Mouse (Mus musculus): ENCODE measurements around the gene Gcnt2. TPM values are rescaled to one million over a fixed set of nuclear protein-coding genes. Genes with fewer than 3 reads are reported as not detected.
"Not testable (repeated sequence)": the region's sequence is repeated elsewhere in the genome, so short reads cannot be mapped to it uniquely, and the experiment has no call there.

Gcnt2 gene
- polyA plus RNA-seq, 1 experiment from 2014 or later, result 7.3 TPM

- no peaks in the 10 kb centered on the region for H3K27me3 ChIP-seq (ENCODE audit: insufficient read depth, low read length)
- DNase-seq (ENCODE audit: low spot score) (no peak), ATAC-seq (replicated peaks; ENCODE audit: low FRiP score, low read depth) (no peak)
- H3K27ac ChIP-seq, result no peak overlapping the region
- no peak overlapping the region for H3K9ac ChIP-seq (ENCODE audit: low read depth, low read length)
- H3K4me2 ChIP-seq (ENCODE audit: low read length), result no peak overlapping the region
- no peak for TF ChIP-seq CTCF (IDR thresholded peaks at IDR 0.05; ENCODE audit: low read depth)
- H3K9me3 ChIP-seq (replicated peaks; ENCODE audit: low read length), result no peaks in the 10 kb centered on the region
- WGBS, result 67% methylated on average over 5 of the region's 5 CpGs
- H3K4me3 ChIP-seq (replicated peaks; ENCODE audit: low read depth, low read length), result no peak overlapping the region
- peaks cover 18% of the 10 kb centered on the region for H3K4me1 ChIP-seq (replicated peaks; ENCODE audit: insufficient read depth, low read length)
- H3K36me3 ChIP-seq (ENCODE audit: insufficient read depth, low read length), result no peaks in the 10 kb centered on the region
Measured at GRCm38 (mm10) chr13:40890595-40890994, 31.0 kb downstream of the Gcnt2 start.

DNA sequence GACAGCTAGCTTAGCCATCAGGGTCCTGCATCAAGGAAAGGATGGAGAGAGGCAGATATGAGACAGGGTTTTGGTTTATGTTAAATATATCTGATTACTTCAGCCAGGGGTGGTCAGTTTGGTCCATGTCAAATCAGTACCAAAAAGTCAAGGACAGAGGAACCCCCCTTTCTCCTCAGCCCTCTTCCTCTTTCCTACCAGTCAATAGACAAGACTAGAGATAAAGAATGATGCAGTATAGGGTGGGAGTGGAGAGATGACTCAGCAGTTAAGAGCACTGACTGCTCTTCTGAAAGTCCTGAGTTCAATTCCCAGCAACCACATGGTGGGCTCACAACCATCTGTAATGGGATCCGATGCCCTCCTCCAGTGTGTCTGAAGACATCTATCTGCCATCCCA, 31.8 kb downstream of the Gcnt2 start:
- not testable (repeated sequence) for H3K27me3 ChIP-seq (ENCODE audit: insufficient read depth, low read length); DNase-seq (ENCODE audit: low spot score); H3K9ac ChIP-seq (ENCODE audit: low read depth, low read length); H3K36me3 ChIP-seq (ENCODE audit: insufficient read depth, low read length); H3K27ac ChIP-seq; ATAC-seq (replicated peaks; ENCODE audit: low FRiP score, low read depth); H3K4me3 ChIP-seq (replicated peaks; ENCODE audit: low read depth, low read length); H3K4me2 ChIP-seq (ENCODE audit: low read length); H3K9me3 ChIP-seq (replicated peaks; ENCODE audit: low read length)
- 100% methylated on average over 1 of the region's 1 CpGs for WGBS
- H3K4me1 ChIP-seq (replicated peaks; ENCODE audit: insufficient read depth, low read length), result peaks cover 12% of the 10 kb centered on the region

- H3K27me3 ChIP-seq (ENCODE audit: insufficient read depth, low read length), result no peaks in the 10 kb centered on the region
- no peak overlapping the region for H3K9ac ChIP-seq (ENCODE audit: low read depth, low read length)
- ATAC-seq (replicated peaks; ENCODE audit: low FRiP score, low read depth) (no peak), DNase-seq (ENCODE audit: low spot score) (no peak)
- H3K9me3 ChIP-seq (replicated peaks; ENCODE audit: low read length), result no peaks in the 10 kb centered on the region
- peaks cover 8% of the 10 kb centered on the region; the same call in 1 of the 2 replicates for H3K4me1 ChIP-seq (replicated peaks; ENCODE audit: insufficient read depth, low read length)
- H3K4me2 ChIP-seq (ENCODE audit: low read length), result no peak overlapping the region
- H3K27ac ChIP-seq, result no peak overlapping the region
- 73% methylated on average over 7 of the region's 7 CpGs for WGBS
- no peak overlapping the region for H3K4me3 ChIP-seq (replicated peaks; ENCODE audit: low read depth, low read length)
- no peaks in the 10 kb centered on the region for H3K36me3 ChIP-seq (ENCODE audit: insufficient read depth, low read length)
- TF ChIP-seq CTCF (IDR thresholded peaks at IDR 0.05; ENCODE audit: low read depth), result no peak
Measured at GRCm38 (mm10) chr13:40892043-40892442, 32.5 kb downstream of the Gcnt2 start.

DNA sequence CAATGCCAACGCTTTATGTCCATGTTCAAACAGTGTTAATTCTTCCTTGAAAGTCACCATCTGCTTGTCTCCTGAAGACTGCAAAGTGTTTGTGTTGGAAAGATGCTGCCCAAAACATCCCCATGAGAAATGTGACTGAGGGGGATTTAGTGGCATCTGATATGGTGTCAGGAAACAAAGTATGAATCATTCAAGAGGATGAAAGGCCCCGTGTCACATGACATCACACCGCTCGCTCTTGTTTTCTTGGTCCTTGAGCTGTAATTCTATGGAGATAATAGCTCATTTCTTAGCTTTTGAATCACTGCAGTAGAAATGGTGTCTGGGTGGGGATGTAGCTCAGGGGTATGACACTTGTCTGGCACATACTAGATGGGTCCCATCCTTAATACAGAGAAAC, 33.0 kb downstream of the Gcnt2 start:
- Histone ChIP-seq H3K9ac (ENCODE audit: low read depth, low read length) (no peak overlapping the region), H3K9me3 (replicated peaks; ENCODE audit: low read length) (no peaks in the 10 kb centered on the region), H3K27ac (no peak overlapping the region), H3K27me3 (ENCODE audit: insufficient read depth, low read length) (no peaks in the 10 kb centered on the region), H3K4me1 (replicated peaks; ENCODE audit: insufficient read depth, low read length) (peaks cover 8% of the 10 kb centered on the region; the same call in 1 of the 2 replicates), H3K4me3 (replicated peaks; ENCODE audit: low read depth, low read length) (no peak overlapping the region), H3K36me3 (ENCODE audit: insufficient read depth, low read length) (no peaks in the 10 kb centered on the region), H3K4me2 (ENCODE audit: low read length) (no peak overlapping the region)
- DNase-seq (ENCODE audit: low spot score), result no peak
- TF ChIP-seq CTCF (IDR thresholded peaks at IDR 0.05; ENCODE audit: low read depth), result no peak
- no peak for ATAC-seq (replicated peaks; ENCODE audit: low FRiP score, low read depth)
- WGBS, result 51% methylated on average over 4 of the region's 4 CpGs

- TF ChIP-seq CTCF (IDR thresholded peaks at IDR 0.05; ENCODE audit: low read depth), result no peak
- H3K4me2 ChIP-seq (ENCODE audit: low read length), result no peak overlapping the region
- H3K4me3 ChIP-seq (replicated peaks; ENCODE audit: low read depth, low read length), result no peak overlapping the region
- H3K9me3 ChIP-seq (replicated peaks; ENCODE audit: low read length), result no peaks in the 10 kb centered on the region
- ATAC-seq (replicated peaks; ENCODE audit: low FRiP score, low read depth), result no peak
- H3K4me1 ChIP-seq (replicated peaks; ENCODE audit: insufficient read depth, low read length), result peaks cover 8% of the 10 kb centered on the region; the same call in 1 of the 2 replicates
- no peak overlapping the region for H3K9ac ChIP-seq (ENCODE audit: low read depth, low read length)
- no peak overlapping the region for H3K27ac ChIP-seq
- no peaks in the 10 kb centered on the region for H3K36me3 ChIP-seq (ENCODE audit: insufficient read depth, low read length)
- no peak for DNase-seq (ENCODE audit: low spot score)
- 62% methylated on average over 3 of the region's 3 CpGs for WGBS
- H3K27me3 ChIP-seq (ENCODE audit: insufficient read depth, low read length), result no peaks in the 10 kb centered on the region
Measured at GRCm38 (mm10) chr13:40893573-40893972, 34.0 kb downstream of the Gcnt2 start.

- not testable (repeated sequence) for H3K9ac ChIP-seq (ENCODE audit: low read depth, low read length); H3K27ac ChIP-seq; H3K27me3 ChIP-seq (ENCODE audit: insufficient read depth, low read length); H3K36me3 ChIP-seq (ENCODE audit: insufficient read depth, low read length); ATAC-seq (replicated peaks; ENCODE audit: low FRiP score, low read depth); H3K9me3 ChIP-seq (replicated peaks; ENCODE audit: low read length); H3K4me2 ChIP-seq (ENCODE audit: low read length); H3K4me3 ChIP-seq (replicated peaks; ENCODE audit: low read depth, low read length); H3K4me1 ChIP-seq (replicated peaks; ENCODE audit: insufficient read depth, low read length); DNase-seq (ENCODE audit: low spot score)
- WGBS, result 90% methylated on average over 11 of the region's 14 CpGs
Measured at GRCm38 (mm10) chr13:40898049-40898690, 38.6 kb downstream of the Gcnt2 start.

DNA sequence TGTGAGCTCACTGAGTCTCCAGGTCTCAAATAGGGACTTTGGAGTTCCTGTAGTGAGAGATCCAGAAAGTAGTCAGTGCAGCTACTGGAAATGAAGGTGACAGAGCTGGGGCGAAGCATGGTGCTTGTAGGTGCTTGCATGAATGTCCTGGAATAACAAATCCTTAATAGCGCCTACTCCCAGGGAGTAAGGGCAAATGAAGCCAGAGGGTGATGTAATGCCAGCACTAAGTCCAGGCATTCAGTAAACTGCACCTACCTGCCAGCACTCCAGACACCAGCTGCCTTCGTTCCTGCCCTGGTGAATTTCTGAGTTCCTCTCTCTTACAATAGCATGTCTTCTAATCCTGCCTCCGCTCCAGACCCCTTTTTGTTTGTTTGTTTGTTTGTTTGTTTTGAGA, 39.1 kb downstream of the Gcnt2 start:
- H3K9ac ChIP-seq (ENCODE audit: low read depth, low read length), result no peak overlapping the region
- H3K9me3 ChIP-seq (replicated peaks; ENCODE audit: low read length), result no peaks in the 10 kb centered on the region
- H3K4me3 ChIP-seq (replicated peaks; ENCODE audit: low read depth, low read length), result no peak overlapping the region
- DNase-seq (ENCODE audit: low spot score) (no peak), ATAC-seq (replicated peaks; ENCODE audit: low FRiP score, low read depth) (no peak)
- no peaks in the 10 kb centered on the region for H3K36me3 ChIP-seq (ENCODE audit: insufficient read depth, low read length)
- no peak for TF ChIP-seq CTCF (IDR thresholded peaks at IDR 0.05; ENCODE audit: low read depth)
- no peaks in the 10 kb centered on the region for H3K27me3 ChIP-seq (ENCODE audit: insufficient read depth, low read length)
- no peak overlapping the region for H3K4me2 ChIP-seq (ENCODE audit: low read length)
- WGBS, result 83% methylated on average over 4 of the region's 4 CpGs
- H3K4me1 ChIP-seq (replicated peaks; ENCODE audit: insufficient read depth, low read length), result peaks cover 6% of the 10 kb centered on the region; the same call in 1 of the 2 replicates
- no peak overlapping the region for H3K27ac ChIP-seq
